Mouse (Mus musculus) embryonic facial prominence, embryonic 14.5 days (tissue): ENCODE data around the gene Dgat2. TPM values are rescaled to one million over a fixed set of nuclear protein-coding genes. Genes with fewer than 3 reads are reported as not detected.
A peak's percentile ranks its signal among the peaks of the same experiment; 100 is the strongest.

Source experiments
- ATAC-seq: fragments of 200-750 bp; cut with Nextera tagmentation; 2 replicates; pipeline ENCODE4 v1.8.0; 2017; ENCODE audit warnings: low read depth, moderate number of reproducible peaks, moderate TSS enrichment
- DNase-seq: peaks from one replicate; pipeline ENCODE4 v3.0.0-alpha.2; 2015; ENCODE audit warnings: low spot score
- H3K27ac ChIP-seq: fragments of 300-500 bp; sonication (generic); replicated peaks from 2 replicates; pipeline ENCODE4 v1.5.1; 2014; ENCODE audit warnings: low read depth, mild to moderate bottlenecking, low read length, moderate library complexity
- H3K27me3 ChIP-seq: fragments of 300-500 bp; sonication (generic); replicated peaks from 2 replicates; pipeline ENCODE4 v1.6.1; 2014; ENCODE audit warnings: low read length; ENCODE audit not compliant: control insufficient read depth, insufficient read depth
- H3K36me3 ChIP-seq: fragments of 300-500 bp; sonication (generic); 2 replicates; pipeline ENCODE4 v1.6.1; 2014; ENCODE audit warnings: low read length, mixed read lengths; ENCODE audit not compliant: control insufficient read depth, insufficient read depth
- H3K4me1 ChIP-seq: fragments of 300-500 bp; sonication (generic); 2 replicates; pipeline ENCODE4 v1.6.1; 2014; ENCODE audit warnings: antibody characterized with exemption, low read length; ENCODE audit not compliant: control insufficient read depth, insufficient read depth
- H3K4me2 ChIP-seq: fragments of 300-500 bp; sonication (generic); 2 replicates; pipeline ENCODE4 v1.6.1; 2014; ENCODE audit warnings: low read depth, mild to moderate bottlenecking, low read length, moderate library complexity, mixed read lengths
- H3K4me3 ChIP-seq: fragments of 300-500 bp; sonication (generic); 2 replicates; pipeline ENCODE4 v1.5.1; 2014; ENCODE audit warnings: low read depth, mild to moderate bottlenecking, low read length
- H3K9ac ChIP-seq: fragments of 300-500 bp; sonication (generic); 2 replicates; pipeline ENCODE4 v1.6.1; 2014; ENCODE audit warnings: low read depth, mild to moderate bottlenecking, low read length, moderate library complexity, mixed read lengths
- H3K9me3 ChIP-seq: fragments of 300-500 bp; sonication (generic); 2 replicates; pipeline ENCODE4 v1.6.1; 2016; ENCODE audit warnings: low read length; ENCODE audit not compliant: control insufficient read depth
- WGBS: fragments of 180-500 bp; shearing (Covaris S2); extraction: QIAGEN DNeasy Blood & Tissue Kit; methylation state at CpG from one replicate; pipeline ENCODE4 v1.1.7; 2014; 5-methylcytosine and 5-hydroxymethylcytosine counted together
- polyA plus RNA-seq: library from polyadenylated mRNA; unstranded; fragments of >200 nt; fragmentation: Nextera tagmentation; extraction: Ambion mirVana; gene quantifications from 2 replicates; pipeline ENCODE4 v1.2.1, GENCODE M21; 2014

Gene Dgat2
- polyA plus RNA-seq, 1 experiment from 2014 or later: 38.6 TPM

DNA sequence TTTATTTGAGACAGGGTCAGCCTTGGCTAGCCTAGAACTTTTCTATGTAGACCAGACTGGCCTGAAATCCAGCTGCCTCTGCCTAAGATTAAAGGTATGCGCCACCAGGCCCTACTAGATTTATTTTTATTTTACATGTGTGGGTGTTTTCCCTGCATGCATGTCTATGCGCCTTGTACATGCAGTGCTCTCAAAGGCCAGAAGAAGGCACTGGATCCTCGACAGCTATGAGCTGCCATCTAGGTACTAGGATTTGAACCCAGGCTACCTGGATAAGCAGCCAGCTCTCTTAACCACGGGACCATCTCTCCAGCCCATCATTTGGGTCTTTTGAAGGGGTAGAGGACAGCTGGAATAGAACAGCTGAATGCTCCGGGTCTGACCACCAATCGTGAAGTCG is 20.1 kb downstream of the Dgat2 start:
- DNase-seq (no peak), ATAC-seq (no peak)
- Histone ChIP-seq H3K27ac (no peak overlapping the region), H3K4me3 (no peak overlapping the region), H3K4me2 (no peak overlapping the region), H3K27me3 (no peaks in the 10 kb centered on the region), H3K9ac (no peak overlapping the region), H3K9me3 (no peaks in the 10 kb centered on the region), H3K4me1 (no peaks in the 10 kb centered on the region), H3K36me3 (no peaks in the 10 kb centered on the region)
- 85% methylated on average over 7 of the region's 7 CpGs for WGBS

DNA sequence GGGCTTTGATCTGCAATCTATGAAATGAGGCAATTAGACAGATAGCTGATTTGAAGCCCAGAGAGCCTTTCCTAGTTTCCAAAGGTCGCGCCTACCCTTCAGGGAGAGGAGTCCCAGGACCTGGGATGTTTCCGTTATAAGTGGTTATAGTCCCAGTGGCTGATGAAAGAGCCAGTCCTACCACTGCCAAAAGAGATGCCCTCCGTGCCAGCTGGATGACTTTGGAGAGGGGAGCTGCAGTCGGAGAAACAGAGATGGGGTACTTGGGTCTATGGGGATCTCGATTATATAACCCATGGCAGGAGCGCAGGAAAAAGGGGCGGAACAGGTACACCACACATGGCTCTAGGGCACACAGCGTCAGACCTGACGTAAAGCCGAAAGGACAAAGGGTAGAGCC is 20.6 kb downstream of the Dgat2 start:
- DNase-seq (no peak), ATAC-seq (no peak)

DNA sequence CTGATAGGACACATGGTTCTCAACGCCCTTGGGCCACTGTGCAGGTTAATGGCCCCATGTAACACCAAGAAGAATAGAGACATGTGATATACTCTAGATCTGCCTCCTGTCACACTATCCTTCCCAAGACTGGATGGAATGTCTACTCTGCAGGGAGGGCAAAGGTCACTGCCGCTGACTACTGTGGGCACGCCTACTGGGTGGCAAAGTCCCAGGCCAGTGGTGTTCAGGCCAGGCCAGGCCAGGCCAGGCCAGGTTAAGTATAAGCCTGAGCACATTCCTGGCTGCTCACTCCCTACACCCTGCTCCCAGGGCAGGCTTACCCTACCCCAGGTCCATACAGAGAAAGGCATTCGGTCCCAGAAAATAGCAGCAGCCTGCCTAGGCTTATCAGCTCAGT is 21.0 kb downstream of the Dgat2 start:
- ATAC-seq: no peak
- no peak for DNase-seq
- Histone ChIP-seq H3K9me3 (no peaks in the 10 kb centered on the region), H3K4me2 (no peak overlapping the region), H3K27ac (no peak overlapping the region), H3K4me1 (no peaks in the 10 kb centered on the region), H3K36me3 (no peaks in the 10 kb centered on the region), H3K9ac (no peak overlapping the region), H3K27me3 (no peaks in the 10 kb centered on the region), H3K4me3 (no peak overlapping the region)
- 47% methylated on average over 4 of the region's 4 CpGs for WGBS

More for the DNA sequence above, 20.6 kb downstream of the Dgat2 start:
- Histone ChIP-seq H3K27me3 (no peaks in the 10 kb centered on the region), H3K4me1 (no peaks in the 10 kb centered on the region), H3K4me3 (no peak overlapping the region), H3K36me3 (no peaks in the 10 kb centered on the region), H3K27ac (no peak overlapping the region), H3K9me3 (no peaks in the 10 kb centered on the region), H3K9ac (no peak overlapping the region), H3K4me2 (no peak overlapping the region)
- 86% methylated on average over 11 of the region's 11 CpGs for WGBS

DNA sequence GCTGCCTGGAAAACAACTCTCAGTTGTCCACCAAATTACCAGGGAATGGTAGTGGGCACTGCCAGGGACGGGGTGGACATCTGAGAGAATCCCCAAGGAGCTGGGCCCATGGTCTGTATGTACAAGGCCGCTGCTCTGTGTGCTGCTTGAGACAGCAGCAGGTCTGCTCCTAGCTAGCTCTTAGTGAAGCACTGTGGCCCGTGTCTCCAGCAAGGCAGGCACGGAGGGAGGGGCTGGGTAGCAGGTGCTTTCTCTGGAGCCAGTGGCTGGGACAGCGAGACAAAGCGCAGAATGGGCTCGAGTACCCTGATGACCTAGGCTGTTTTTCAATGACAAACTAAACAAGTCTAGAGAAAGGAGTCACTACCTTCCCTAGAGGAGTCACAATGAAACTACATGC is 21.5 kb downstream of the Dgat2 start:
- Histone ChIP-seq H3K27ac (no peak overlapping the region), H3K4me1 (0 out of 2 replicates have a peak, but pooled peaks cover 2% of the 10 kb centered on the region), H3K4me2 (no peak overlapping the region), H3K9ac (no peak overlapping the region), H3K4me3 (no peak overlapping the region), H3K27me3 (no peaks in the 10 kb centered on the region), H3K9me3 (no peaks in the 10 kb centered on the region), H3K36me3 (no peaks in the 10 kb centered on the region)
- 83% methylated on average over 7 of the region's 7 CpGs for WGBS
- no peak for DNase-seq
- ATAC-seq: no peak

DNA sequence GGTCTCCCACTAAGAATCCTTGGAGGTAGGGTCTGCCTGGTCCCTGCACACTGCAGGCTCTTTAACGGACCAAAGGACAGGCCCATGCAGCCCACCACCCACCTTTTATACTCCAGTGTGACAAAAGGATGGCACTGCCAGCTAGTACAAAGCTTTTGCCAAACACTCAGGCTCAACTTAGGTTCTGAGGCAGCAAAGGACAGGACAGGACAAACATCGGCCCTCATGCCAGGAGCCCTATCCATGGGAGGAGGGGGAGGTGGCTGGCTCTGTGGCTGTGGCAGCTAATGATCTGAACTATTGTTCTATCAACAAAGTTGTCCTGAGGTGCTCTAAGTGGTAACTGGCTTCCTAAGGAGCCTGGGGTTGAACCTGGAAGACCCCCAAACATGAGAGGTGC is 23.1 kb downstream of the Dgat2 start:
- WGBS: 88% methylated on average over 2 of the region's 2 CpGs
- no peak overlapping the region for H3K9ac ChIP-seq
- no peak overlapping the region for H3K4me3 ChIP-seq
- no peak for DNase-seq
- no peaks in the 10 kb centered on the region for H3K36me3 ChIP-seq
- ATAC-seq: no peak
- H3K27me3 ChIP-seq: no peaks in the 10 kb centered on the region
- H3K27ac ChIP-seq: no peak overlapping the region
- no peaks in the 10 kb centered on the region for H3K9me3 ChIP-seq
- H3K4me2 ChIP-seq: no peak overlapping the region
- H3K4me1 ChIP-seq: peaks cover 11% of the 10 kb centered on the region

DNA sequence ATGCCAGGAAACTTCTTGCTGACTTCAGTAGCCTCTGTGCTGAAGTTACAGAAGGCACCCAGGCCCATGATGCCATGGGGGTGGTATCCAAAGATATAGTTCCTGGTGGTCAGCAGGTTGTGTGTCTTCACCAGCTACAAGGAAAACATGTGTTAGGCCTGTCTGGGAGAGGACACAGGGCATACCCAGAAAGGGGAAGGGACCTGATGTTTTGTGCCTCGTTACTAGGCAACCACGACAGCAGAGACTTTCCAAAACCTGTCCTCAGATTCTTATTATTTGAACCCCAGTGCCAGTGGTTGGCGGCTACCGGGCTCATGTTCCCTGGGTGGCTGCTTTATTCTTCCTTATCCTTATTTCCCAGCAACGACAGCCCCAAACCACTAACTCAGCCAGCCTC is 23.6 kb downstream of the Dgat2 start:
- WGBS: 75% methylated on average over 5 of the region's 5 CpGs
- no peaks in the 10 kb centered on the region for H3K9me3 ChIP-seq

DNA sequence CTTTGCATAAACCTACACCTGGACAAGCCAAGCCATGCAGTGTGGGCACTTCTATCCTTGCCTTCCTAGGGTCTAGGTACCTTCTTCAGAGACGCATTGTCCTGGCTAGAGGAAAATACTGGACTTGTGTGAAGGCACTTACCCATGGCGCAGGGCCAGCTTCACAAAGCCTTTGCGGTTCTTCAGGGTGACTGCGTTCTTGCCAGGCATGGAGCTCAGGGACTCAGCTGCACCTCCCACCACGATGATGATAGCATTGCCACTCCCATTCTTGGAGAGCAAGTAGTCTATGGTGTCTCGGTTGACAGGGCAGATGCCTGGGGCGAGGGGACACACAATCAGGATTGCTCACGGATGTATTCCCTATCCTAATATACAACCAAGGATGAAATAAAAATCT is 24.5 kb downstream of the Dgat2 start:
- Histone ChIP-seq H3K27ac (no peak overlapping the region), H3K4me3 (no peak overlapping the region), H3K9ac (no peak overlapping the region), H3K4me2 (no peak overlapping the region), H3K4me1 (peaks cover 12% of the 10 kb centered on the region), H3K27me3 (no peaks in the 10 kb centered on the region), H3K36me3 (no peaks in the 10 kb centered on the region), H3K9me3 (no peaks in the 10 kb centered on the region)
- DNase-seq (no peak), ATAC-seq (no peak)
- WGBS: 85% methylated on average over 8 of the region's 8 CpGs

More for the DNA sequence above, 23.6 kb downstream of the Dgat2 start:
- H3K4me3 ChIP-seq: no peak overlapping the region
- no peak overlapping the region for H3K27ac ChIP-seq
- no peak overlapping the region for H3K9ac ChIP-seq
- no peak overlapping the region for H3K4me2 ChIP-seq
- H3K36me3 ChIP-seq: no peaks in the 10 kb centered on the region
- H3K27me3 ChIP-seq: no peaks in the 10 kb centered on the region
- DNase-seq (no peak), ATAC-seq (no peak)
- H3K4me1 ChIP-seq: peaks cover 12% of the 10 kb centered on the region

DNA sequence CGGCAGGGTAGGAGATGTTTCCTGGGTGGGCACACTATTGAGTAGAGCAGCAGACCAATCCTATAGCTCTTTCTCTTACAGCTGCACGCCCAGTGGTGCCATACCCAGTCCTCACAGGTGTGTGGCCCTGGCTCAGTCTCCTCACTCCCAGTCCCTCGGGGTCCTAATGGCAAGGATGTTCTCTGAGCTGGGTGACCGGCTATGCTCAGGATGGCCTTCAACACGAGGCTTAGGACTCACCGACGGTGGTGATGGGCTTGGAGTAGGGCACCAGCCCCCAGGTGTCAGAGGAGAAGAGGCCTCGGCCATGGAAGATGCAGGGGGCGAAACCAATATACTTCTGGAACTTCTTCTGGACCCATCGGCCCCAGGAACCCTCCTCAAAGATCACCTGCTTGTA is 25.8 kb downstream of the Dgat2 start:
- Histone ChIP-seq H3K4me2 (no peak overlapping the region), H3K27me3 (no peaks in the 10 kb centered on the region), H3K27ac (no peak overlapping the region), H3K4me1 (peaks cover 12% of the 10 kb centered on the region), H3K9me3 (no peaks in the 10 kb centered on the region), H3K9ac (no peak overlapping the region), H3K36me3 (no peaks in the 10 kb centered on the region), H3K4me3 (no peak overlapping the region)
- DNase-seq: no peak
- 80% methylated on average over 10 of the region's 10 CpGs for WGBS
- no peak for ATAC-seq

DNA sequence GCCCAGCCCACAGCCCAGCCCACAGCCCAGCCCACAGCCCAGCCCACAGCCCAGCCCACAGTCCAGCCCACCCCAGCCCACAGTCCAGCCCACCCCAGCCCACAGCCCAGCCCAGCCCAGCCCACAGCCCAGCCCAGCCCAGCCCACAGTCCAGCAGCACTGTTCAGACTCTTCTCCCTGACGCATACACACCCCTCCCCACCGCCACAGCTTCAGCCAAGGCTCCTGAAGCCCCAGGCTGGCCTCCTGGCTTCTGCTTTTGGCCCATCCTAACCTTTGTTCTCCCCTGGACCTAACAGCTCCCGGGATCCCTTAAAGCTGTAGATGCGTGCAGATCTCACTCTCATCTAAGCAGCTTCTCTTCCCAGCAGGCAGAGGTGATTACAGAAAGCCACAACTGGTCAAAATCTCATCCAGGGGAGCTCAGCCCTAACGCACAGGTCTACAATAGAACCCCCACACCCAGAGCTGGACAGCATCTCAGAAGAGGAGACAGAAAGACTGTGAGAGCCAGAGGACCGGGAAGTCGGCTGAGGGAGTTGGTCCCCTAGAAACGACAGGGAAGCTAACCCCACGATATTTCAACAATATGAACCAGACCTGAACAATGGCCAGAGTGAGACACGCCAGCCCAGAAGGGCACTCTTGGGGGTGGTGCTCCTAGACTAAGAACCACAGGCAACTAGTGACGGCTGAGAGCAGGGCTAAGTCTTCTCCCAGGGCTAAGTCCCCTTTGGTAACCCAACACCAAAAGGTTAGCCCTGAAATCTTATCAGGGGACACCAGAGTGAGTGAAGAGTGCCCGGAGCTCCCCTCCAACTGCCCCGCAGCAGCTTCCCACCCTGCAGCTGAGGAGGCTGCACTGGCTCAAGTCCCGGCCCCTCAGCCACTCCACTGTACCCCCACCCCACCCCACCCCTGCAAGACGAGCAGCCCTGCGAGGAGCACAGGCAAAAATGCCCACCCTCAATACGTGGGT is 26.9 kb downstream of the Dgat2 start:
- H3K36me3 ChIP-seq: no peaks in the 10 kb centered on the region
- ATAC-seq (peak; percentile 74), DNase-seq (peak; percentile 87)
- H3K4me3 ChIP-seq: peak overlapping the region; percentile 16
- H3K27ac ChIP-seq: peak overlapping the region; percentile 30
- peak overlapping the region; percentile 46 for H3K4me2 ChIP-seq
- peak overlapping the region; percentile 14; the same call in 1 of the 2 replicates for H3K9ac ChIP-seq
- H3K9me3 ChIP-seq: no peaks in the 10 kb centered on the region
- peaks cover 12% of the 10 kb centered on the region for H3K4me1 ChIP-seq
- H3K27me3 ChIP-seq: no peaks in the 10 kb centered on the region
- WGBS: 14% methylated on average over 17 of the region's 17 CpGs
